Mouse (Mus musculus) lung, adult 10 weeks (tissue): ENCODE measurements around the gene Plekhb1. TPM values are rescaled to one million over a fixed set of nuclear protein-coding genes. Genes with fewer than 3 reads are reported as not detected.

Source experiments
- polyA plus RNA-seq: library from polyadenylated mRNA; stranded (reverse); fragments of 350-450 nt; fragmentation: Illumina TruSeq; extraction: RNeasy Lipid Tissue Mini Kit (QIAGEN cat#74804); gene quantifications from one replicate; pipeline ENCODE4 v1.2.3, GENCODE M21; 2014; ENCODE audit warnings: low read depth, low replicate concordance; ENCODE audit not compliant: insufficient read depth

Plekhb1 gene
- polyA plus RNA-seq = 72.2 TPM

GRCm38 (mm10) chr7:100662231-100662630, at the start of gene Plekhb1:
Plekhb1 (minus strand) TSS chr7:100662414.

GRCm38 (mm10) chr7:100706143-100706841, 44.1 kb upstream of the Plekhb1 start, which contains the start of gene Fam168a:
Fam168a (plus strand) TSS chr7:100706635.

GRCm38 (mm10) chr7:100608130-100608741, 54.0 kb downstream of the Plekhb1 start, which contains the start of gene Mrpl48:
Mrpl48 (minus strand) TSS chr7:100608301.

GRCm38 (mm10) chr7:100607214-100608129, 54.7 kb downstream of the Plekhb1 start, which contains the start of gene Rab6a:
Rab6a (plus strand) TSS chr7:100607410.

Other genes with a start within 250 kb of the Plekhb1 start
- 2.5 TPM for gene Ucp3, start 189.4 kb downstream of the Plekhb1 start, polyA plus RNA-seq
- 280 TPM for gene Ucp2, start 169.1 kb downstream of the Plekhb1 start, polyA plus RNA-seq
- gene Dnajb13, start 147.5 kb downstream of the Plekhb1 start, polyA plus RNA-seq = 11.1 TPM
- 13.6 TPM for gene Coa4, start 125.3 kb downstream of the Plekhb1 start, polyA plus RNA-seq
- 48.5 TPM for gene Rab6a, start 55.0 kb downstream of the Plekhb1 start, polyA plus RNA-seq
- gene Mrpl48, start 54.1 kb downstream of the Plekhb1 start, polyA plus RNA-seq = 67.9 TPM
- gene Fam168a, start 44.2 kb upstream of the Plekhb1 start, polyA plus RNA-seq = 9.4 TPM
- 4.7 TPM for gene Relt, start 201.0 kb upstream of the Plekhb1 start, polyA plus RNA-seq